Mouse (Mus musculus) heart, embryonic 16.5 days (tissue): ENCODE results near the gene Tbxa2r. TPM values are rescaled to one million over a fixed set of nuclear protein-coding genes. Genes with fewer than 3 reads are reported as not detected.

ENCODE experiments used
- polyA plus RNA-seq: library from polyadenylated mRNA; unstranded; fragments of >200 nt; fragmentation: Nextera tagmentation; extraction: Ambion mirVana; gene quantifications from 2 replicates; pipeline ENCODE4 v1.2.1, GENCODE M21; 2015

Tbxa2r gene
- polyA plus RNA-seq, 1 experiment from 2014 or later = 15.2 TPM

Other genes starting within 250 kb of the Tbxa2r start
- gene Creb3l3, start 229.9 kb upstream of the Tbxa2r start, polyA plus RNA-seq = 0.70 and 1.00 TPM in 2 replicates
- gene Map2k2, start 222.8 kb upstream of the Tbxa2r start, polyA plus RNA-seq = 143 and 152 TPM in 2 replicates
- 25.5 and 30.1 TPM in 2 replicates for gene Zbtb7a, start 193.5 kb upstream of the Tbxa2r start, polyA plus RNA-seq
- 34.7 and 37.5 TPM in 2 replicates for gene Pias4, start 160.8 kb upstream of the Tbxa2r start, polyA plus RNA-seq
- gene Eef2, start 152.1 kb upstream of the Tbxa2r start, polyA plus RNA-seq = 435 and 443 TPM in 2 replicates
- 33.9 and 40.2 TPM in 2 replicates for gene Dapk3, start 145.7 kb upstream of the Tbxa2r start, polyA plus RNA-seq
- gene 4930442H23Rik, start 144.9 kb upstream of the Tbxa2r start, polyA plus RNA-seq = 0.11 TPM in 2 replicates
- gene Nmrk2, start 126.7 kb upstream of the Tbxa2r start, polyA plus RNA-seq = 11.9 and 14.6 TPM in 2 replicates
- 0.31 and 0.33 TPM in 2 replicates for gene Atcay, start 97.9 kb upstream of the Tbxa2r start, polyA plus RNA-seq
- gene Zfr2, start 95.6 kb upstream of the Tbxa2r start, polyA plus RNA-seq = 5.0 and 6.2 TPM in 2 replicates
- gene Matk, start 75.8 kb upstream of the Tbxa2r start, polyA plus RNA-seq = 2.6 and 2.7 TPM in 2 replicates
- gene Mrpl54, start 61.8 kb upstream of the Tbxa2r start, polyA plus RNA-seq = 230 TPM in 2 replicates
- 62.7 and 63.0 TPM in 2 replicates for gene Apba3, start 61.8 kb upstream of the Tbxa2r start, polyA plus RNA-seq
- gene Tjp3, start 37.1 kb upstream of the Tbxa2r start, polyA plus RNA-seq = 4.7 and 5.3 TPM in 2 replicates
- 31.3 and 33.2 TPM in 2 replicates for gene Pip5k1c, start 35.8 kb upstream of the Tbxa2r start, polyA plus RNA-seq
- gene Cactin, start 7.6 kb upstream of the Tbxa2r start, polyA plus RNA-seq = 28.1 and 29.6 TPM in 2 replicates
- 0.08 and 0.11 TPM in 2 replicates for gene Gipc3, start 14.5 kb downstream of the Tbxa2r start, polyA plus RNA-seq
- gene Hmg20b, start 21.7 kb downstream of the Tbxa2r start, polyA plus RNA-seq = 86.5 and 86.8 TPM in 2 replicates
- gene Mfsd12, start 28.8 kb downstream of the Tbxa2r start, polyA plus RNA-seq = 16.5 and 17.6 TPM in 2 replicates
- 1.8 and 1.9 TPM in 2 replicates for gene 4930404N11Rik, start 37.1 kb downstream of the Tbxa2r start, polyA plus RNA-seq
- gene Fzr1, start 49.8 kb downstream of the Tbxa2r start, polyA plus RNA-seq = 74.6 and 82.8 TPM in 2 replicates
- 83.4 and 86.2 TPM in 2 replicates for gene Dohh, start 55.7 kb downstream of the Tbxa2r start, polyA plus RNA-seq
- gene Gm48551, start 55.7 kb downstream of the Tbxa2r start, polyA plus RNA-seq = 2.1 and 2.6 TPM in 2 replicates
- gene Gm48552, start 60.3 kb downstream of the Tbxa2r start, polyA plus RNA-seq = 0.55 and 0.83 TPM in 2 replicates
- 5.0 and 9.2 TPM in 2 replicates for gene Smim24, start 64.3 kb downstream of the Tbxa2r start, polyA plus RNA-seq
- 54.7 and 61.1 TPM in 2 replicates for gene Nfic, start 126.9 kb downstream of the Tbxa2r start, polyA plus RNA-seq
- gene Celf5, start 154.0 kb downstream of the Tbxa2r start, polyA plus RNA-seq = 0.24 TPM in 2 replicates
- 55.7 and 59.8 TPM in 2 replicates for gene Ncln, start 167.7 kb downstream of the Tbxa2r start, polyA plus RNA-seq
- gene S1pr4, start 171.4 kb downstream of the Tbxa2r start, polyA plus RNA-seq = 1.5 and 2.1 TPM in 2 replicates
- gene Gna15, start 195.5 kb downstream of the Tbxa2r start, polyA plus RNA-seq = 1.1 and 1.3 TPM in 2 replicates
- gene Gna11, start 216.5 kb downstream of the Tbxa2r start, polyA plus RNA-seq = 57.4 and 59.7 TPM in 2 replicates
- gene Aes, start 230.8 kb downstream of the Tbxa2r start, polyA plus RNA-seq = 529 and 769 TPM in 2 replicates
- 19.5 and 24.5 TPM in 2 replicates for gene Tle2, start 245.8 kb downstream of the Tbxa2r start, polyA plus RNA-seq